Mouse (Mus musculus): ENCODE results near the gene Dchs1. TPM values are rescaled to one million over a fixed set of nuclear protein-coding genes. Genes with fewer than 3 reads are reported as not detected.

The Dchs1 gene
- total RNA-seq, 2 experiments from 2014 or later, result 18.0 to 21.1 TPM

GRCm38 (mm10) chr7:105726144-105726979 lies 61.1 kb downstream of the Dchs1 start:
- peak; percentile 29 to 59 for DNase-seq

GRCm38 (mm10) chr7:105721916-105722315 lies 65.5 kb downstream of the Dchs1 start:
- intact Hi-C loops (cut with DNase I), result no loop called here
- DNase-seq, result no peak

More at GRCm38 (mm10) chr7:105726144-105726979, 61.1 kb downstream of the Dchs1 start:
- intact Hi-C loops (cut with DNase I), result loop anchor here (1.0 kb wide), 1 partner anchor 91 kb away; no protein-coding TSS in a partner anchor

- intact Hi-C loops (cut with DNase I), result no loop called here
- no peak for DNase-seq
Observed at GRCm38 (mm10) chr7:105715366-105715765, 72.1 kb downstream of the Dchs1 start.

DNA sequence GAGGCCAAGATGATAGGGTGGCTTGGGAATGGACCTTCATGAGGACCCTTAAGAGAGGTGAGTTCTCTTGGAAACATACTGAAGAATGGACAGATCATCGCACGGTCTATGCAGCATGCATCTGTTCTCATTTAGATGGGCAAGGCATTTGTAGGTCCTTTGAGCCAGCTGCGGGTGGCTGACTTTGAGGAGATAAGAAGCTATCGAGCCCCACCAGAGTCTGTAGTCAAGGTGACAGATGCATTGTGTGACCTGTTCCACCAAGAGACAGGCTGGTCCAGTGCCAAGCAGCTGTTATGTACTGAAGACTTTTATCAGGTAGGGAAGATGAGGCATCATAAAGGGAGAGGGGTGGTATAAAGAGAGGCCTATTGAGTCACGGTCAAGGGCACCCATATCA lies 78.7 kb downstream of the Dchs1 start:
- intact Hi-C loops (cut with DNase I), result no loop called here
- no peak for DNase-seq

- no peak for DNase-seq
- intact Hi-C loops (cut with DNase I), result no loop called here
Observed at GRCm38 (mm10) chr7:105703816-105704215, 83.6 kb downstream of the Dchs1 start.

GRCm38 (mm10) chr7:105703184-105703583 lies 84.3 kb downstream of the Dchs1 start:
- DNase-seq, result no peak
- intact Hi-C loops (cut with DNase I), result no loop called here

Other genes with a start within 250 kb of the Dchs1 start
- 100 to 1,000 TPM; 128 to 133 TPM for gene Smpd1, start 233.3 kb downstream of the Dchs1 start, total RNA-seq (2021)
- 10 to 100 TPM; 80.5 to 86.5 TPM for gene Apbb1, start 206.0 kb downstream of the Dchs1 start, total RNA-seq (2021)
- gene Hpx, start 187.5 kb downstream of the Dchs1 start, total RNA-seq (2021), result under 1 TPM in 1 of 2 experiments, not detected in 1; 0.48 TPM
- gene Trim3, start 154.1 kb downstream of the Dchs1 start, total RNA-seq (2021), result 10 to 100 TPM; 29.7 to 34.0 TPM
- 10 to 100 TPM; 83.7 to 94.3 TPM for gene Timm10b, start 147.6 kb downstream of the Dchs1 start, total RNA-seq (2021)
- 10 to 100 TPM; 22.0 to 22.9 TPM for gene Arfip2, start 147.2 kb downstream of the Dchs1 start, total RNA-seq (2021)
- gene Gm45799, start 147.1 kb downstream of the Dchs1 start, total RNA-seq (2021), result 1 to 10 TPM; 1.9 to 4.8 TPM
- gene Dnhd1, start 136.8 kb downstream of the Dchs1 start, total RNA-seq (2021), result under 1 TPM; 0.67 to 0.76 TPM
- 100 to 1,000 TPM; 115 to 123 TPM for gene Ilk, start 51.1 kb downstream of the Dchs1 start, total RNA-seq (2021)
- 10 to 100 TPM; 10.8 to 11.2 TPM for gene Rrp8, start 50.3 kb downstream of the Dchs1 start, total RNA-seq (2021)
- gene Taf10, start 43.3 kb downstream of the Dchs1 start, total RNA-seq (2021), result 10 to 100 TPM; 81.0 to 88.8 TPM
- 10 to 100 TPM; 41.6 to 42.5 TPM for gene Tpp1, start 35.4 kb downstream of the Dchs1 start, total RNA-seq (2021)
- gene Mrpl17, start 23.4 kb upstream of the Dchs1 start, total RNA-seq (2021), result 10 to 100 TPM; 96.0 to 96.7 TPM
- 10 to 100 TPM; 10.6 to 13.6 TPM for gene Gm4070, start 166.3 kb upstream of the Dchs1 start, total RNA-seq (2021)